In the genomic region with DNA sequence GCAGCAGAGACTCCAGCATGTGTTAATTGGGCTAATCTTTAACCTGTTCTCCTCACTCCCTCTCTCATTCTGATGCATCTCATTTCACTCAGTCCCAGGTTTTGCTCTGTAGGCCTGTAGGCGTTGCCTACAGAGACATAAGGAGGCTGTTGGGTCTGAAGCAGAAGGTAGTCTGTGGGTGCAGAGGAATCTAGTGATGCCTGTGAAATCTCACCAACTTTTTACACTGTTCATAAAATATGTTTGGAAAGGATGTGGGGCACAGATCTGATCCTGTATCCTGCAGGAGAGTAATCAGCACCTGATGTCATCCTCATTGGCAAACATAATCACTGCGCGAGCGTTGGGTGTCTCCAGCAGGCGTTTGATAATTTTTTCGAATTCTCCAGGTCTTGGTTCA, we compare ENCODE assay signal across 18 mouse cellular contexts.
DNase-seq lines count a peak whose midpoint lies in the region.
"Had no signal": no experiment of that assay in that cellular context is flagged by ENCODE, and none has a peak within 500 bp of the region (broad histone marks: within the 10 kb centered on the region; RNA-seq: fewer than 3 reads in every experiment).

No protein-coding gene starts in this region.

- intact Hi-C loops in left cerebral cortex, postnatal 25 days (cut with DNase I) = loop anchor here (2.0 to 5.0 kb wide), 3 partner anchors 27 to 330 kb away; no protein-coding TSS in a partner anchor
- intact Hi-C loops in heart, postnatal 14 days (cut with DNase I) = no loop called here

- peak; percentile 14 to 37 for DNase-seq in layer of hippocampus, adult 18-20 months (ENCODE audit: low spot score in 2 of 2)
- no peak for DNase-seq in layer of hippocampus, postnatal 25 days (ENCODE audit: extremely low spot score in 1 of 2, low spot score in 1 of 2)
- peak; percentile 34 for DNase-seq in right cerebral cortex, postnatal 25 days
- no peak for DNase-seq in right cerebral cortex, postnatal 14 days
- DNase-seq in left cerebral cortex, postnatal 25 days (ENCODE audit: low spot score in 2 of 2) = peak; percentile 15 to 85
- DNase-seq in adrenal gland, adult (ENCODE audit: inconsistent age in 2 of 2, low spot score in 1 of 2) = no peak
- no peak for DNase-seq in heart, postnatal 14 days
- DNase-seq: adrenal gland, adult 2 months; B cell, adult 2 months; cerebellum, adult 18-20 months; cerebellum, postnatal 14 days; embryo, embryonic 11 days; gastrocnemius, postnatal 36 days; heart, postnatal 36 days; kidney, adult 11 months; liver, postnatal 0 days; retina, postnatal 1 day; thymus, postnatal 14 days had no signal

Comparison
In these comparisons a context has a peak if more than half of its experiments do, and no peak if none do; other contexts are left out.
1. DNase-seq: peak in layer of hippocampus, adult 18-20 months (2 of 2), right cerebral cortex, postnatal 25 days (single experiment) and left cerebral cortex, postnatal 25 days (2 of 2); none in layer of hippocampus, postnatal 25 days (0 of 2), right cerebral cortex, postnatal 14 days (single experiment), adrenal gland, adult (0 of 2) and heart, postnatal 14 days (0 of 2).